Mouse (Mus musculus) megakaryocyte, embryonic 14.5 days (primary cell): Measurements from ENCODE around the gene Cep63.

Experiments
- FLI1 ChIP-seq: IDR thresholded peaks from 2 replicates; pipeline ENCODE4 v1.6.1; 2012; ENCODE audit warnings: low read length, inconsistent platforms, mixed read lengths
- GATA1 ChIP-seq: IDR thresholded peaks from 3 replicates; pipeline ENCODE4 v1.6.1; 2012; ENCODE audit warnings: mixed read lengths, low read length, inconsistent platforms, borderline replicate concordance

DNA sequence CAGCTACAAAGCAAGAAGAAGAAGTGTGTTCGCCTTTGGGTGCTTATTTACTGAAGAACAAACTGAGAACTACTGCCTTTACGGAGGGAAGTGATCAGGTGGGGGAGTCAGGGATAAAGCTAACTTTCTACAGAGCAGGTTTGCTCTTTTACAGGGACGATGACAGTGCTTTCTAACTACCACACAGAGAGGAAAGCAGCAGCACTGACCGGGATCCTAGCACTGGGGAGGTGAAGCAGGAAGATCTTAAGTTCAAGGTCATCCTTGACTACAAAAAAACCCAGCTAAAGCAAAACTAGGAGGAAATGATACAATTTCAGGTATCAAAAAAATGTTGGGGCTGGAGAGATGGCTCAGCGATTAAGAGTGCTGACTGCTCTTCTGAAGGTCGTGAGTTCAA, 3.5 kb downstream of the Cep63 start:
- TF ChIP-seq GATA1, result no peak
- no peak for TF ChIP-seq FLI1
